Mouse (Mus musculus): ENCODE data around the gene Rtel1. TPM values are rescaled to one million over a fixed set of nuclear protein-coding genes. Genes with fewer than 3 reads are reported as not detected.

Gene Rtel1
- 78.0 TPM for polyA plus RNA-seq (2017; shearing (Covaris generic))

GRCm38 (mm10) chr2:181319248-181320102 lies at the start of gene Rtel1:
Gene Rtel1 (plus strand): TSS chr2:181319739.

GRCm38 (mm10) chr2:181287958-181288350 lies 31.6 kb upstream of the Rtel1 start, which contains the start of gene Gmeb2:
Gene Gmeb2 (minus strand): TSS chr2:181288035.

GRCm38 (mm10) chr2:181314080-181314810 lies 5.3 kb upstream of the Rtel1 start, which contains the start of gene Stmn3:
Gene Stmn3 (minus strand): TSS chr2:181314500.

GRCm38 (mm10) chr2:181364860-181365596 lies 45.5 kb downstream of the Rtel1 start, which contains the start of the genes Zgpat and Arfrp1:
Gene Zgpat (plus strand): TSS chr2:181364928.
Gene Arfrp1 (minus strand): TSS chr2:181365404.

GRCm38 (mm10) chr2:181379778-181380177 lies 60.2 kb downstream of the Rtel1 start, which contains the start of gene Lime1:
Gene Lime1 (plus strand): TSS chr2:181380078.

Other genes starting within 250 kb of the Rtel1 start
- gene Kcnq2, start 184.4 kb upstream of the Rtel1 start, polyA plus RNA-seq (2017; shearing (Covaris generic)): not detected
- not detected for gene Eef1a2, start 162.7 kb upstream of the Rtel1 start, polyA plus RNA-seq (2017; shearing (Covaris generic))
- gene Ppdpf, start 132.5 kb upstream of the Rtel1 start, polyA plus RNA-seq (2017; shearing (Covaris generic)): 287 TPM
- not detected for gene Ptk6, start 117.0 kb upstream of the Rtel1 start, polyA plus RNA-seq (2017; shearing (Covaris generic))
- 1.00 TPM for gene Srms, start 106.6 kb upstream of the Rtel1 start, polyA plus RNA-seq (2017; shearing (Covaris generic))
- 0.68 TPM for gene Fndc11, start 99.7 kb upstream of the Rtel1 start, polyA plus RNA-seq (2017; shearing (Covaris generic))
- 16.5 TPM for gene Helz2, start 77.7 kb upstream of the Rtel1 start, polyA plus RNA-seq (2017; shearing (Covaris generic))
- 10.9 TPM for gene Gmeb2, start 31.7 kb upstream of the Rtel1 start, polyA plus RNA-seq (2017; shearing (Covaris generic))
- gene Stmn3, start 5.2 kb upstream of the Rtel1 start, polyA plus RNA-seq (2017; shearing (Covaris generic)): not detected
- 114 TPM for gene Zgpat, start 45.2 kb downstream of the Rtel1 start, polyA plus RNA-seq (2017; shearing (Covaris generic))
- 169 TPM for gene Arfrp1, start 45.7 kb downstream of the Rtel1 start, polyA plus RNA-seq (2017; shearing (Covaris generic))
- gene Lime1, start 60.3 kb downstream of the Rtel1 start, polyA plus RNA-seq (2017; shearing (Covaris generic)): 343 TPM
- gene Zbtb46, start 139.7 kb downstream of the Rtel1 start, polyA plus RNA-seq (2017; shearing (Covaris generic)): 1.9 TPM
- not detected for gene Abhd16b, start 173.5 kb downstream of the Rtel1 start, polyA plus RNA-seq (2017; shearing (Covaris generic))
- gene Tpd52l2, start 177.4 kb downstream of the Rtel1 start, polyA plus RNA-seq (2017; shearing (Covaris generic)): 93.7 TPM
- gene Dnajc5, start 200.7 kb downstream of the Rtel1 start, polyA plus RNA-seq (2017; shearing (Covaris generic)): 122 TPM

Measured in inflammation-experienced regulatory T-cells, adult 16 weeks (primary cell).